30 mouse cellular contexts compared by ENCODE assay signal in genomic region chrX:23822885-23823284, GRCm38 (mm10). TPM values are rescaled to one million over a fixed set of nuclear protein-coding genes. Genes with fewer than 3 reads are reported as not detected.
"Had no signal": no experiment of that assay in that cellular context is flagged by ENCODE, and none has a peak within 500 bp of the region (broad histone marks: within the 10 kb centered on the region; RNA-seq: fewer than 3 reads in every experiment).

No protein-coding gene starts in this region.

RNA-seq across cellular contexts. Expression of gene Gm4907, which starts 59.5 kb away (rescaled TPM):
- total RNA-seq: common myeloid progenitor, adult 5-6 weeks; forebrain, postnatal 0 days; gastrocnemius, adult 18-20 months; gastrocnemius, adult 2 months; gastrocnemius, adult 8-10 months; gastrocnemius, postnatal 10 days; gastrocnemius, postnatal 14 days; gastrocnemius, postnatal 25 days; gastrocnemius, postnatal 36 days; gastrocnemius, postnatal 4 days; granulocyte monocyte progenitor cell, adult 5-6 weeks; heart, adult 18-20 months; heart, adult 2 months had no signal
- polyA plus RNA-seq: cortical plate, adult 2 months; embryonic facial prominence, embryonic 10.5 days; embryonic facial prominence, embryonic 11.5 days; embryonic facial prominence, embryonic 12.5 days; embryonic facial prominence, embryonic 13.5 days; embryonic facial prominence, embryonic 15.5 days; erythroblast, embryonic 14.5 days; forebrain, embryonic 10.5 days; forebrain, embryonic 11.5 days; forebrain, embryonic 12.5 days; forebrain, embryonic 13.5 days; forebrain, embryonic 14.5 days; forebrain, embryonic 15.5 days; forebrain, embryonic 16.5 days; forebrain, postnatal 0 days; frontal cortex, adult 2 months; gonadal fat pad, adult 2 months; heart, adult 2 months; heart, embryonic 10.5 days had no signal
